Mouse (Mus musculus): ENCODE measurements around the gene Tmem151b. TPM values are rescaled to one million over a fixed set of nuclear protein-coding genes. Genes with fewer than 3 reads are reported as not detected.

Gene Tmem151b
- polyA plus RNA-seq, 1 experiment from 2014 or later = 9.2 TPM

DNA sequence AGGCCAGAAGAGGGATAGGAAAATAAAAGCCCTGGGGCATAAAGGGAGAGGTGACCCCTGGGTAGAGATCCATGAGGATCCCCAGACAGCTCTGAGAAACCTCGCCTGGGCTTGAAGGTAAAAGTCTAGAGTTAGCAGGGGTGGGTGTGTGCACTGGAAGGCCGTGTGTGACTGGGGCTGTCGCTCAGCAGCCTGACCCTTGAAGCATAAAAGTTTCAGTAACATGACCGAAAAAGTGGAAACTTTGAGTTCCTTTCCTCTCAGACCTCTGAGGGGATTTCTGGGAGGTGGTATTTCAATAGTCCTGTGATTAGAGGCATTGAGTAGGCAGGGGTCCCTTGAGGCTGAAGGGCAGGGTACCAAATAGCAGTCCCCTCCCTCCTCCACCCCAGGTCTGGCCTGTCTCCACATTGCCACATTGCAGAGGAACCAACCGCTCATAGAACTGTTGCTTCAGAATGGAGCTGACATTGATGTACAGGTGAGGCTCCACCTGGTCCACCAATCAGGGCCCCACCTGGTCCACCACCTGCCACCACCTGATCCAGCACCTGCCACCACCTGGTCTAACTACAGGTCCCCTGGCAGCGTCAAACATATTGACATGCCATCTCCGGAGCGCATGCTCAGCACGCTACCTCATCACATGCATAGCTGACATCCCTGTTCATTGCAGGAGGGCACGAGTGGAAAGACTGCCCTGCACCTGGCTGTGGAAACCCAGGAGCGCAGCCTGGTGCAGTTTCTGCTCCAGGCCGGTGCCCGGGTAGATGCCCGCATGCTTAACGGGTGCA is 10.5 kb upstream of the Tmem151b start:
- 83% methylated on average over 15 of the region's 15 CpGs for WGBS
- H3K36me3 ChIP-seq = no peaks in the 10 kb centered on the region
- H3K4me2 ChIP-seq (replicated peaks) = no peak overlapping the region
- H3K4me1 ChIP-seq = peaks cover 19% of the 10 kb centered on the region
- no peak overlapping the region for H3K4me3 ChIP-seq
- peaks cover 15% of the 10 kb centered on the region for H3K27me3 ChIP-seq
- H3K9me3 ChIP-seq = no peaks in the 10 kb centered on the region
- H3K9ac ChIP-seq = no peak overlapping the region
- no peak for ATAC-seq (ENCODE audit: insufficient number of reproducible peaks, insufficient read depth, low FRiP score, low TSS enrichment)
- H3K27ac ChIP-seq = no peak overlapping the region

DNA sequence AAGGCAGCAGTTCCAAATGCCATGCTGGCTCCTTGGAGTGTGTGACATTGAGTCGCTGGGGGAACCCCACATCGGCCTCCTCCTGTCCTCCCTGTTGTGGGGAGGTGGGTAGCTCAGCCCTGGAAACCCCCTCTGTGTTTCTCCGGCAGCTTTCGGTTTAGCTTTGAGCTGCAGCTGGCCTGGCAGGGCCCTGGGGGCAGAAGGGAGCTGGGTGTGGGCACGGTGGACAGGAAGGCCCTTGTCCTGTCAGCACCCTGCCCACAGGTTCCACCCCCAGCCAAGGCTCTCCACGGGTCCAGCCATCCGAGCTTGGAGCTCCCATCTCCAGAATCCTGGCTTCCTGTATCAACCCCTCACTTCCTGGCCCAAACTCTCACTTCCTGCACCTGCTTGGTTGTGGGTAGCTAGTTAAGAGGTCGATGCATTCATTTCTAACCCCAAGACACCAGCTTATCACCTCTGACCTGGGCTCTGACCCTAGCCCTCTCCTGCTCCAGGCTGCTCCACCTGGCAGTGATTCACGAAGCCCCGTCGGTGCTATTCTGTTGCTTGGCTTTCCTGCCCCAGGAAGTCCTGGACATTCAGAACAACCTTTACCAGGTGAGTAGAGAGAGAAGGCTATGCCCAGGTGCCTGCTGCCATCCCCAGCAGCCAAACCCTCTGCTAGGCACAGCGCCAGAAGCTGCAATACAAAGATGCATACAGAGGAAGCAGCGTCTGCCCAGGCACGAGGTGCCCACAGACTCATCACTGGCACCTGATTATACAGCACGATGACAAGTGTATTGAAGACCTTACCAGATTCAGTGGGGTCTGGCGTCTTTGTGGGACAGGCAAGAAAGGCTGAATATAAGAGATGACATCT is 8.8 kb upstream of the Tmem151b start:
- WGBS = 48% methylated on average over 16 of the region's 16 CpGs
- Histone ChIP-seq H3K27ac (no peak overlapping the region), H3K4me2 (replicated peaks) (no peak overlapping the region), H3K4me3 (no peak overlapping the region), H3K9me3 (no peaks in the 10 kb centered on the region), H3K27me3 (peaks cover 15% of the 10 kb centered on the region), H3K9ac (no peak overlapping the region; the same call in 1 of the 2 replicates), H3K4me1 (peaks cover 14% of the 10 kb centered on the region), H3K36me3 (no peaks in the 10 kb centered on the region)
- no peak for ATAC-seq (ENCODE audit: insufficient number of reproducible peaks, insufficient read depth, low FRiP score, low TSS enrichment)

- WGBS = 48% methylated on average over 7 of the region's 7 CpGs
- Histone ChIP-seq H3K27ac (no peak overlapping the region), H3K9me3 (no peaks in the 10 kb centered on the region), H3K4me3 (no peak overlapping the region), H3K4me1 (peaks cover 14% of the 10 kb centered on the region), H3K27me3 (peaks cover 18% of the 10 kb centered on the region), H3K36me3 (no peaks in the 10 kb centered on the region), H3K4me2 (replicated peaks) (no peak overlapping the region; the same call in 1 of the 2 replicates), H3K9ac (peak overlapping the region; percentile 11; the same call in 1 of the 2 replicates)
- no peak for ATAC-seq (ENCODE audit: insufficient number of reproducible peaks, insufficient read depth, low FRiP score, low TSS enrichment)
These were observed 7.9 kb upstream of the Tmem151b start for GRCm38 (mm10) chr17:45557246-45557824.

DNA sequence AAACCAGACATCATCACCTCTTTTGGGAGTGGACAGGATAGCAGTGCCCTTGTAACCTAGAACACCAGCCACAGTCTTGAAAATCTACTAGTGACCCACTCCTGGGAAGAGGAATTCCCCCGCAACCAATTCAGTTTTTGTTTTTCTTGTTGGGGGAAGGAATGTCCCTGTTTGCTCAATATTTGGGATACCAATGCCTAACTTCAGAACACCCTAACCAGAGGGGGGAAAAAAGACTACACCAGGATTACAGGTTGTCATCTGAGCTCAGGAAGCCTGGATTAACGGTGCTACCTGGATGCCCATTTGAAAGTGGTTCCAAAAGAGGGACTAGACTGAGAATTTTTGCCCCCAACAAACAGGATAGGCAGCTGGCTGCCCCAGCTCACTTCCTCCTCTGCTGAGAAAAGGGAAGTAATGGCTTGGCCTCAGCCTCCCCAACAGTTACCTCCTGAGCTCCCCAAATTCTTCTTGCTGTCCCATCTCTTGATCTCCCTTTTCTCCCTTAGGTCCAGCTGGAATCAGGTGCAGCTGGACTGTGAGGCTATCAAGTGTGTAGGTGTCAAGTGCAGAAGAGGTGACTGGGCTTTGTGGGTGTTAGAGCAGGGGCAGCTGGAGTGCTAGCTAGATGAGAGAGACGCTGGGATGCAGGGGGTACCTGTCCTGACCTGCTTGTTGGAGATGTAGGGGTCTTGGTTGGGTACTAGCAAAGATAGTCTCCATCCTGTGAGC is 7.2 kb upstream of the Tmem151b start:
- no peaks in the 10 kb centered on the region for H3K9me3 ChIP-seq
- WGBS = 67% methylated on average over 3 of the region's 3 CpGs
- no peak overlapping the region for H3K27ac ChIP-seq
- no peaks in the 10 kb centered on the region for H3K36me3 ChIP-seq
- H3K4me1 ChIP-seq = peaks cover 14% of the 10 kb centered on the region
- peak overlapping the region; percentile 58 for H3K4me3 ChIP-seq
- H3K4me2 ChIP-seq (replicated peaks) = peak overlapping the region; percentile 91
- H3K9ac ChIP-seq = no peak overlapping the region
- H3K27me3 ChIP-seq = peaks cover 18% of the 10 kb centered on the region
- ATAC-seq (ENCODE audit: insufficient number of reproducible peaks, insufficient read depth, low FRiP score, low TSS enrichment) = no peak

DNA sequence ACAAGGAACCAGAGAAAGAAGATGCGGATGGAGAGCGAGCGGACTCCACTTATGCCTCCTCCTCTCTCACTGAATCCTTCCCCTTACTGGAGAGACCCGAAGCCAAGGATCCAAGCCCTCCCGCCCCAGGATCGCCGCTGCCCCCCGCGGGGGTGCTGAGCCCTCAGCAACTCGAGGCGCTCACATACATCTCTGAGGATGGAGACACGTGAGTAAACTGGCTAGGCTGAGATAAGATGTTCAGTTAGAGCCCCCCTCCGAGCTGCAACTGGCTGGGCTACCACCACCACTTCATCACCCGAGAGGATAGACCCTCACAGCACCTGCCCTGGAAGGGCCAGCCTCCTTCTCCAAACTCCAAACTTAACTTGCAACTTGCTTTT is 6.6 kb upstream of the Tmem151b start:
- H3K9ac ChIP-seq = peak overlapping the region; percentile 72
- peaks cover 14% of the 10 kb centered on the region for H3K4me1 ChIP-seq
- ATAC-seq (ENCODE audit: insufficient number of reproducible peaks, insufficient read depth, low FRiP score, low TSS enrichment) = no peak
- no peaks in the 10 kb centered on the region for H3K9me3 ChIP-seq
- peaks cover 18% of the 10 kb centered on the region for H3K27me3 ChIP-seq
- no peaks in the 10 kb centered on the region for H3K36me3 ChIP-seq
- H3K4me2 ChIP-seq (replicated peaks) = peak overlapping the region; percentile 91
- H3K4me3 ChIP-seq = peak overlapping the region; percentile 58
- WGBS = 4% methylated on average over 14 of the region's 14 CpGs
- H3K27ac ChIP-seq = no peak overlapping the region

- Histone ChIP-seq H3K4me1 (peaks cover 14% of the 10 kb centered on the region), H3K9ac (peak within 1 kb of the TSS; percentile 72), H3K4me2 (replicated peaks) (peak within 1 kb of the TSS; percentile 91), H3K36me3 (no peaks in the 10 kb centered on the region), H3K27ac (no peak within 1 kb of the TSS), H3K4me3 (peak within 1 kb of the TSS; percentile 58), H3K27me3 (peaks cover 18% of the 10 kb centered on the region), H3K9me3 (no peaks in the 10 kb centered on the region)
- WGBS = under 1% methylated on average over 45 of the region's 45 CpGs
- peak; percentile 12; the same call in 1 of the 2 replicates for ATAC-seq (ENCODE audit: insufficient number of reproducible peaks, insufficient read depth, low FRiP score, low TSS enrichment)
These were observed 6.1 kb upstream of the Tmem151b start, which contains the start of gene Nfkbie for GRCm38 (mm10) chr17:45555452-45556106. TSS of gene Nfkbie (plus strand) at chr17:45555703.

DNA sequence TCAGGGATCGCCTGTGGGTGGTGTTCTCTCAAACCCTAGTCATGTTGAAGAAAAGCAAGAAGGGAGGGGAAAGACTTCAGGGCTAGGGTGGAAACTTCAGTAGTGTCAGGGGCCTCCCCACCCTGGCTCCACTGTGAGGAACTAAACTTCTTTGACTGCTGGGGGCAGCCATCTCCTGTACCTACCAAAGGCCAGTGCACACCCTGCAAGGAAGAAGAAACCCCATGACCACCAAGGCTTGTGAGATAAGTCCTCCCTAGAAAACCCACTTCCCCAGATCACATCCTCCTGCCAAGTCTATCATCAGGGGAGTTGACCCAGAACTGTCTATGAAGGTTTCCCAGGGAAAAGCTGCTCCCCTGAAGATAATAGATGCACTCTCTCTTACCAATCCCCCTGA is 4.9 kb upstream of the Tmem151b start:
- Histone ChIP-seq H3K9me3 (no peaks in the 10 kb centered on the region), H3K4me1 (peaks cover 20% of the 10 kb centered on the region), H3K27me3 (peaks cover 18% of the 10 kb centered on the region), H3K36me3 (no peaks in the 10 kb centered on the region), H3K4me3 (no peak overlapping the region), H3K9ac (no peak overlapping the region), H3K4me2 (replicated peaks) (no peak overlapping the region), H3K27ac (no peak overlapping the region)
- WGBS = 45% methylated on average over 1 of the region's 1 CpGs
- no peak for ATAC-seq (ENCODE audit: insufficient number of reproducible peaks, insufficient read depth, low FRiP score, low TSS enrichment)

DNA sequence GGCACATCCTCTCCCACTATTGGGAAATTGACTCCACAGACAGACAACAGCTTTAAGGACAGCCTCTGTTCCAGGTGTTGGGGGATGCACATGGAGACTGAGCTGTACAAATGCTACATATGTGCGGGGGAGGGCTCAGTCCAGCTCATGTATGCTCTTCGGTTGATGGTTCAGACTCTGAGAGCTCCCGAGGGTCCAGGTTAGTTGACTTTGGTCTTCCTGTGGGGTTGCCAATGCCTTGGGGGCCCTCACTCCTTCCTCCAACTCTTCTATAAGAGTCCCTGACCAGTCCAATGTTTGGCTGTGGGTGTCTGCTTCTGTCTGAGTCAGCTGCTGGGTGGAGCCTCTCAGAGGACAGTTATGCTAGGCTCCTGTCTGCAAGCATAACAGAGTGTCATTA is 3.6 kb upstream of the Tmem151b start:
- Histone ChIP-seq H3K36me3 (no peaks in the 10 kb centered on the region), H3K27ac (no peak overlapping the region), H3K27me3 (peaks cover 22% of the 10 kb centered on the region), H3K9ac (no peak overlapping the region), H3K4me2 (replicated peaks) (no peak overlapping the region), H3K9me3 (no peaks in the 10 kb centered on the region), H3K4me1 (peaks cover 25% of the 10 kb centered on the region), H3K4me3 (no peak overlapping the region)
- 81% methylated on average over 3 of the region's 3 CpGs for WGBS
- no peak for ATAC-seq (ENCODE audit: insufficient number of reproducible peaks, insufficient read depth, low FRiP score, low TSS enrichment)

DNA sequence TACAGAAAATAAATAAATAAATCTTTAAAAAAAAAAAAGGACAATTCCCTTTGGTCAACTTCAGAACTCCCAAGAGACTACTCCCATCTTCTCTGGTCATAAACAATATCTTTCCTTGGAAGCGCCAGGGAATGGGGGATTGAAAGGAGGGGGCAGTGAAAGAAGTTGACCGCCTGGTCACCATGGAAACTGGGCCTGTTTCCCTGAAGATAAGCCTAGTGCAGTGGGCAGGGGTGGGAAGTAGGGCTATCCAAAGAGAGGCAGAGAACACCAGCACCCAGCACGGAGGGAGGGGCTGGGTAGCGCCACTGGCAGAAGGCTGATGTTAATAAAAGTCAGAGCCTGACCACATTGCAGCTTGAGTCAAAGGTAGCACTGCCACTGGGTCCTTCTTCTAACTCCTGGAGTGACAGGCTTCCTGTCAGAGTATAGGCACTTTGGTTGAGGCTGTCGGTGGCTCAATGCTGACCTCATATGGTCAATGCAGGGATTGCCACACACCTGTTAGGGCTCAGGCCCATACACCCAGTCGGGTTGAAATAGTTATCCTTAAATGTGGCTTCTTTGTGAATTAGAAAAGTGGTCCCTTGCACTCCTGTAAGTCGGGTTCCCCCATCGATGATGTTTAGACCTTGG is 2.5 kb upstream of the Tmem151b start:
- H3K27ac ChIP-seq = no peak overlapping the region
- H3K4me1 ChIP-seq = peaks cover 16% of the 10 kb centered on the region
- H3K9ac ChIP-seq = no peak overlapping the region
- peaks cover 28% of the 10 kb centered on the region for H3K27me3 ChIP-seq
- H3K9me3 ChIP-seq = no peaks in the 10 kb centered on the region
- H3K36me3 ChIP-seq = no peaks in the 10 kb centered on the region
- H3K4me3 ChIP-seq = no peak overlapping the region
- WGBS = 8% methylated on average over 8 of the region's 8 CpGs
- no peak for ATAC-seq (ENCODE audit: insufficient number of reproducible peaks, insufficient read depth, low FRiP score, low TSS enrichment)
- no peak overlapping the region for H3K4me2 ChIP-seq (replicated peaks)

- no peak overlapping the region for H3K27ac ChIP-seq
- WGBS = 46% methylated on average over 7 of the region's 7 CpGs
- H3K36me3 ChIP-seq = peaks cover 4% of the 10 kb centered on the region; the same call in 1 of the 2 replicates
- no peak overlapping the region for H3K4me2 ChIP-seq (replicated peaks)
- H3K9me3 ChIP-seq = no peaks in the 10 kb centered on the region
- ATAC-seq (ENCODE audit: insufficient number of reproducible peaks, insufficient read depth, low FRiP score, low TSS enrichment) = no peak
- H3K27me3 ChIP-seq = peaks cover 28% of the 10 kb centered on the region
- no peak overlapping the region for H3K4me3 ChIP-seq
- H3K9ac ChIP-seq = no peak overlapping the region
- H3K4me1 ChIP-seq = peaks cover 13% of the 10 kb centered on the region
These were observed 1.8 kb upstream of the Tmem151b start for GRCm38 (mm10) chr17:45551249-45551796.
